25 mouse cellular contexts compared by ENCODE assay signal in the genomic region with DNA sequence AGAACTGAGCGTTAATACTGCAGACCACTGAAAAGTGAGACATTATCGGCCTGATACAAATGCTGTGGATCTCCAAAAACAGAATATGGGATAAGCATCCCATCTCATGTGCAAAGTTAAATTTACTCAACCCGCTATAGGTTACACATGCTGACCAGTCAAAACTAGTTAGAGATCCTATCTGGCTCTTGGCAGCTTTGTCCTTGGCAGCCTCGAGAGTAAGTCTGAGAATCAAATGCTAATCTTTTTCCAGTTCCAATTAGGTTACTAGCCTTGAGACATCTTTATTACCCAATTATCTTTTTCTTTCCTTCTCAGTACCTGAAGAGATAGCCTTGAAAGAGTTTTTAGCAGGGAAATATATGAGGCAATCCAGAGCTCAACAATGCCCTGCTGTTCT.
A peak's percentile ranks its signal among the peaks of the same experiment; 100 is the strongest.
DNase-seq lines count a peak whose midpoint lies in the region; ATAC-seq and TF ChIP-seq lines count a peak whose summit lies in the region.
"Had no signal": no experiment of that assay in that cellular context is flagged by ENCODE, and none has a peak within 500 bp of the region (broad histone marks: within the 10 kb centered on the region; RNA-seq: fewer than 3 reads in every experiment).

No protein-coding gene starts in this region.

- no peaks in the 10 kb centered on the region for H3K27me3 ChIP-seq in heart, embryonic 12.5 days (replicated peaks)
- no peaks in the 10 kb centered on the region for H3K27me3 ChIP-seq in small intestine, adult 2 months (ENCODE audit: control insufficient read depth, insufficient read depth, low read length)
- H3K27me3 ChIP-seq: CH12.LX; embryonic facial prominence, embryonic 12.5 days; forebrain, embryonic 12.5 days had no signal

- TF ChIP-seq POLR2A in small intestine, adult 2 months (IDR thresholded peaks at IDR 0.05; ENCODE audit: low read depth, low read length): no peak

- no peak for ATAC-seq in heart, embryonic 12.5 days (ENCODE audit: insufficient number of reproducible peaks, low FRiP score)
- ATAC-seq: activated CD4-positive, CD25-positive, alpha-beta regulatory T cell, adult 4 months; CD4-positive, CD25-positive, alpha-beta regulatory T cell, adult 4 months; forebrain, embryonic 14.5 days; forebrain, embryonic 16.5 days; Patski had no signal

- no peak for TF ChIP-seq CTCF in small intestine, adult 2 months (IDR thresholded peaks at IDR 0.05; ENCODE audit: extremely low read depth, insufficient read length, insufficient replicate concordance, low read depth, low read length)

- H3K4me3 ChIP-seq in heart, embryonic 12.5 days: no peak overlapping the region
- no peak overlapping the region for H3K4me3 ChIP-seq in small intestine, adult 2 months (ENCODE audit: low read depth, low read length)
- H3K4me3 ChIP-seq: embryonic facial prominence, embryonic 10.5 days; embryonic facial prominence, embryonic 12.5 days; forebrain, embryonic 10.5 days; forebrain, embryonic 12.5 days had no signal

- WGBS in heart, embryonic 12.5 days: 81% methylated on average over 4 of the region's 4 CpGs
- WGBS in small intestine, adult 2 months: 76% methylated on average over 4 of the region's 4 CpGs

- DNase-seq in heart, adult 11 months: peak; percentile 22
- peak; percentile 92 for DNase-seq in fat pad, adult 2 months (ENCODE audit: extremely low read depth, low read depth, low spot score)
- DNase-seq in cerebellum, adult 18-20 months: no peak
- DNase-seq: adrenal gland, adult 2 months; adrenal gland, postnatal 10 days; adrenal gland, postnatal 25 days; B cell, adult 2 months; cerebellum, adult 11 months; cerebellum, adult 2 months; cerebellum, adult 9-10 months; cerebellum, postnatal 10 days; cerebellum, postnatal 25 days had no signal

- H3K36me3 ChIP-seq in heart, embryonic 12.5 days: no peaks in the 10 kb centered on the region
- peaks cover 7% of the 10 kb centered on the region for H3K36me3 ChIP-seq in small intestine, adult 2 months (ENCODE audit: control insufficient read depth, insufficient read depth, low read length)
- H3K36me3 ChIP-seq: embryonic facial prominence, embryonic 10.5 days; embryonic facial prominence, embryonic 12.5 days; forebrain, embryonic 10.5 days; forebrain, embryonic 12.5 days; G1E had no signal

- H3K9me3 ChIP-seq in heart, embryonic 12.5 days (replicated peaks): no peaks in the 10 kb centered on the region
- H3K9me3 ChIP-seq: embryonic facial prominence, embryonic 10.5 days; embryonic facial prominence, embryonic 12.5 days; forebrain, embryonic 10.5 days; forebrain, embryonic 12.5 days had no signal

- H3K4me2 ChIP-seq in heart, embryonic 12.5 days: no peak overlapping the region
- H3K4me2 ChIP-seq: embryonic facial prominence, embryonic 12.5 days; forebrain, embryonic 12.5 days had no signal

- no peak overlapping the region for H3K27ac ChIP-seq in heart, embryonic 12.5 days (ENCODE audit: poor library complexity, severe bottlenecking)
- H3K27ac ChIP-seq in small intestine, adult 2 months (ENCODE audit: insufficient read depth, low read depth, low read length): peak overlapping the region; percentile 86; the same call in 1 of the 2 replicates
- H3K27ac ChIP-seq: embryonic facial prominence, embryonic 10.5 days; embryonic facial prominence, embryonic 12.5 days; forebrain, embryonic 10.5 days; forebrain, embryonic 12.5 days had no signal

- no peak overlapping the region for H3K9ac ChIP-seq in heart, embryonic 12.5 days
- H3K9ac ChIP-seq: embryonic facial prominence, embryonic 12.5 days; forebrain, embryonic 12.5 days had no signal

- no peaks in the 10 kb centered on the region for H3K4me1 ChIP-seq in heart, embryonic 12.5 days (replicated peaks)
- H3K4me1 ChIP-seq in small intestine, adult 2 months (ENCODE audit: control insufficient read depth, insufficient read depth, insufficient read length, low read length): peaks cover 24% of the 10 kb centered on the region
- H3K4me1 ChIP-seq: embryonic facial prominence, embryonic 12.5 days; forebrain, embryonic 10.5 days; forebrain, embryonic 12.5 days had no signal

Comparison
In these comparisons a context has a peak if more than half of its experiments do, and no peak if none do; other contexts are left out.
1. DNase-seq: peak in heart, adult 11 months (single experiment) and fat pad, adult 2 months (single experiment); none in cerebellum, adult 18-20 months (0 of 2).